Mouse (Mus musculus) heart, postnatal 0 days (tissue): ENCODE measurements at regions not wholly inside any gene's neighbourhood (a gene's known extent, or its start where the extent isn't known, plus 50 kb on each side); places are given as distances from the start of the nearest gene placed in this dataset.

Source experiments
- ATAC-seq: fragments of 200-750 bp; cut with Nextera tagmentation; 2 replicates; pipeline ENCODE4 v1.8.0; 2017; ENCODE audit warnings: low read depth, moderate number of reproducible peaks, moderate library complexity; ENCODE audit not compliant: insufficient read depth
- DNase-seq: peaks from one replicate; pipeline ENCODE4 v3.0.0-alpha.2; 2016; ENCODE audit warnings: low spot score
- H3K27ac ChIP-seq: fragments of 300-500 bp; sonication (generic); 2 replicates; pipeline ENCODE4 v1.5.1; 2014; ENCODE audit warnings: low read depth, mild to moderate bottlenecking
- H3K27me3 ChIP-seq: fragments of 300-500 bp; sonication (generic); 2 replicates; pipeline ENCODE4 v1.6.1; 2014; ENCODE audit warnings: low read length, mixed read lengths; ENCODE audit not compliant: control insufficient read depth, insufficient read depth
- H3K36me3 ChIP-seq: fragments of 300-500 bp; sonication (generic); replicated peaks from 2 replicates; pipeline ENCODE4 v1.6.1; 2014; ENCODE audit warnings: low read length, mixed read lengths; ENCODE audit not compliant: control insufficient read depth, insufficient read depth
- H3K4me1 ChIP-seq: fragments of 300-500 bp; sonication (generic); 2 replicates; pipeline ENCODE4 v1.6.1; 2014; ENCODE audit warnings: antibody characterized with exemption; ENCODE audit not compliant: control insufficient read depth, insufficient read depth
- H3K4me2 ChIP-seq: fragments of 300-500 bp; sonication (generic); 2 replicates; pipeline ENCODE4 v1.6.1; 2014; ENCODE audit warnings: low read depth, mild to moderate bottlenecking, low read length, moderate library complexity
- H3K4me3 ChIP-seq: fragments of 300-500 bp; sonication (generic); 2 replicates; pipeline ENCODE4 v1.5.1; 2014; ENCODE audit warnings: low read depth, low read length
- H3K9ac ChIP-seq: fragments of 300-500 bp; sonication (generic); replicated peaks from 2 replicates; pipeline ENCODE4 v1.6.1; 2014; ENCODE audit warnings: low read depth, low read length, mixed read lengths
- H3K9me3 ChIP-seq: fragments of 300-500 bp; sonication (generic); replicated peaks from 2 replicates; pipeline ENCODE4 v1.6.1; 2016; ENCODE audit warnings: low read length; ENCODE audit not compliant: control insufficient read depth
- CTCF ChIP-seq: IDR thresholded peaks from 2 replicates; pipeline ENCODE4 v1.5.1; 2016; ENCODE audit warnings: antibody characterized with exemption, control low read depth, low read depth
- EP300 ChIP-seq: IDR thresholded peaks from 2 replicates; pipeline ENCODE4 v1.6.1; 2016; ENCODE audit warnings: antibody characterized with exemption, low read depth
- WGBS: fragments of 180-500 bp; shearing (Covaris S2); extraction: QIAGEN DNeasy Blood & Tissue Kit; methylation state at CpG from one replicate; pipeline ENCODE4 v1.1.7; 2014; 5-methylcytosine and 5-hydroxymethylcytosine counted together

DNA sequence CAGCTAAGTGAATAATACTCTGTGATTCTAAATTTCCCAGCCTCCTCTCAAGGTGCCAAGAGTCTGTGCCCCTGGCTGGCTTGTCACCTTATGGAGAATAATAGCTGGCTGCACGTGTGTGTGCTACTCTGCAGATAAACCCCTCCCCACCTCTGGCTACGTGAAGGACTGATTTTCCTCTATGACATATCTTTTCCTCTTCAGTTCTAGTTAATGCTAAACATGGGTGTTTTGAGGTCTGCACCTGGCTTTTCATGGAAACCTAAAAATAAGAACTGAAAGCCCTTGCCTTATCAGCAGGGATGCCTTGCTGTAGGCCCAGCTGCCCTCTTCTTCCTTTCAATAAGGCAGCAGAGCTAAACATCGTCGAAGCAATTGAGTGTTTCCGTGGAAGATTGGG, 321.5 kb downstream of the Gadd45g start:
- H3K27ac ChIP-seq: no peak overlapping the region
- H3K36me3 ChIP-seq: no peaks in the 10 kb centered on the region
- no peak for DNase-seq
- H3K4me1 ChIP-seq: no peaks in the 10 kb centered on the region
- no peaks in the 10 kb centered on the region for H3K9me3 ChIP-seq
- no peak overlapping the region for H3K9ac ChIP-seq
- WGBS: 42% methylated on average over 5 of the region's 5 CpGs
- TF ChIP-seq CTCF (no peak), EP300 (no peak)
- H3K4me3 ChIP-seq: no peak overlapping the region
- no peak overlapping the region for H3K4me2 ChIP-seq
- ATAC-seq: no peak
- no peaks in the 10 kb centered on the region for H3K27me3 ChIP-seq

DNA sequence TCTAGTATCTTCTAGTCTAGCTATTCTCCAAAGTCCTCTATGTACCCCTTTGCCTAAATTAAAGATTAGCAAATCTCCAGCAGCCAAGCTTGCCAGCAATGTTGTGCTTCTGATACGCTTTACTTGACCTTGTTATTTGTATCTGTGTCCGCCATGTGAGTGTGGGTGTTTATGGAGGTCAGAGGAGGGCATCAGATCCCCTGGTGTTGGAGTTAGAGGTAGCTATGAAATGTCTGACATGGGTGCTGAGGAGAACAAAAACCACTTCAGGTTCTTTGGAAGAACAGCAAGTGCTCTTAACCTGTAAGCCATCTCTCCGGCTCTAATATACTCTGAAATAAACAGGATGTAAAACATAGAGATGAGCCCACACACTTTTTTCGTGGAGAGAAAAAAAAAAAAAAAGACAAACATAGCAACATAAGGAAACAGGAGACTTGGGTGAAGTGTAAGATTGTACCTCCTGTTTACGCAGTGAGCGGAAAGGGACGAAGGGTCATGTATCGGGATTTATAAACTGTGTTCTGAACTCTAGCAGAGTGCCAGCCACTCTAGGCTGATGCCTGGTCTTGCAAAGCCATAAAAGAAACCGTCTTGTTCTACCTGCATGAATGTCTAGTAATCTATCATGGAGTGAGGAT, 326.3 kb downstream of the Gadd45g start:
- WGBS: 80% methylated on average over 9 of the region's 9 CpGs
- ATAC-seq: no peak
- no peaks in the 10 kb centered on the region for H3K36me3 ChIP-seq
- H3K9ac ChIP-seq: no peak overlapping the region
- DNase-seq: no peak
- H3K4me3 ChIP-seq: no peak overlapping the region
- H3K9me3 ChIP-seq: no peaks in the 10 kb centered on the region
- H3K27me3 ChIP-seq: no peaks in the 10 kb centered on the region
- no peak overlapping the region for H3K27ac ChIP-seq
- H3K4me2 ChIP-seq: no peak overlapping the region
- TF ChIP-seq CTCF (no peak), EP300 (no peak)
- H3K4me1 ChIP-seq: no peaks in the 10 kb centered on the region

DNA sequence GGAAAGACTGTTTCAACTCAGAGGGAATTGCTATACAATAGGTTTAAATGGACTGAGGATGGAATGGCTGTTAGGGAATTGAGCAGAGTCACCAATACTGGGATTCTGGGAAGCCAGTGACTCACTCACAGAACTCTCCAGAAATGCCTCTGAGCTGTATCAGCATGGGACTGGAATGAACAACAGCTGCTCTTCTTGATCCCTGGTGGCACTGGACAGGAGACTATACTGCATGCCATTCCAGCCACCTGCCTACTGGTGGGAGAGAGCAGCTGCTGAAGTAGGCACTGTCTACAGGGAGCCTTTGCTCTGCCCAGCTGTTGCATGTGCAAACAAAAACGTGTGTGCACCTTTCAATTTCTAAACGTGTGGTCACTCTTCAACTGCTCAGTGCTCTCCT, 329.2 kb downstream of the Gadd45g start:
- no peak for TF ChIP-seq CTCF
- TF ChIP-seq EP300: no peak
- Histone ChIP-seq H3K4me3 (no peak overlapping the region), H3K36me3 (no peaks in the 10 kb centered on the region), H3K27ac (no peak overlapping the region), H3K4me2 (no peak overlapping the region), H3K4me1 (no peaks in the 10 kb centered on the region), H3K27me3 (no peaks in the 10 kb centered on the region), H3K9ac (no peak overlapping the region), H3K9me3 (no peaks in the 10 kb centered on the region)
- 43% methylated on average over 2 of the region's 2 CpGs for WGBS
- DNase-seq (no peak), ATAC-seq (no peak)

DNA sequence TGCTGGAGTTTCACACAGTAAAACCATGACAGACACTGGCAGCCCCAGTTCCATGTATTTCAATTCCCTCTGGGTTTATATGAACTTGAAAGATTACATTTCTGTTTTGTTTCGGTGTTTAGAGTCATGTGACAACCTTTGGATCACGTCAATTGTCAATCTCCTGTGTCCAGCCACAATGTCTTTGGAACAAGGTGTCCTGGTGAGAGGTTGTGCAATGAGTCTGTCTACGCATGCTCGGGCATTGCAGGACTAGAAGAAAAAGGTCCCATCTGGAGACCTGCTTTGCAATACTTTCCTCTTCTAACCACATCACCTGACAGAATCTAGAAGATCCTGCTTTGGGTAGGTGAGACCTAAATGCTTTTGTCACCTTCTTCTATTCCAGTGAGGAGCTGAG, 333.5 kb downstream of the Gadd45g start:
- Histone ChIP-seq H3K36me3 (no peaks in the 10 kb centered on the region), H3K4me3 (no peak overlapping the region), H3K27ac (no peak overlapping the region), H3K27me3 (no peaks in the 10 kb centered on the region), H3K4me1 (no peaks in the 10 kb centered on the region), H3K4me2 (no peak overlapping the region), H3K9me3 (no peaks in the 10 kb centered on the region), H3K9ac (no peak overlapping the region)
- no peak for TF ChIP-seq EP300
- TF ChIP-seq CTCF: no peak
- ATAC-seq (no peak), DNase-seq (no peak)
- whole genome bisulfite sequencing: 76% methylated on average over 4 of the region's 4 CpGs

DNA sequence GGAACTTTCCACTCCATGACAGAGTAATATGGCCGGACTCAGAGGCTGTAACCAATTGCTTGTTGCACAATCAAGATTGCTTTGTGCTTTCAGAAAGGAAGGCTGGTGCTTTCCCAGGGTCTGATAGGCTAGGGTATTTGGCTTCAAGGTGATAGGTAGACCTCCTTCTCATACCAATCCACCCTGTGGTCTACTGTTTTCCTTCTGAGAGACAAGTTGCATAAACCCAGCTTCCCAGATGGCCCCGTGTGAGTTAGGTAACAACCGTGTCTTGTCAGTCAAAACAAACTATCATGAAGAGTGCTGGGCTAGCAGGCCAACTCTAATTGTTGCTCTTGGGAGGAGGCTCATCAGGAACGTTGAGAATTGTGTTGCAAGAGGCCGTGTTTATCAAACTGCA, 337.2 kb downstream of the Gadd45g start:
- H3K36me3 ChIP-seq: no peaks in the 10 kb centered on the region
- H3K9ac ChIP-seq: no peak overlapping the region
- DNase-seq (no peak), ATAC-seq (no peak)
- no peak overlapping the region for H3K27ac ChIP-seq
- H3K4me3 ChIP-seq: no peak overlapping the region
- TF ChIP-seq CTCF: no peak
- 68% methylated on average over 5 of the region's 5 CpGs for WGBS
- no peaks in the 10 kb centered on the region for H3K9me3 ChIP-seq
- H3K4me2 ChIP-seq: no peak overlapping the region
- no peaks in the 10 kb centered on the region for H3K27me3 ChIP-seq
- H3K4me1 ChIP-seq: no peaks in the 10 kb centered on the region

DNA sequence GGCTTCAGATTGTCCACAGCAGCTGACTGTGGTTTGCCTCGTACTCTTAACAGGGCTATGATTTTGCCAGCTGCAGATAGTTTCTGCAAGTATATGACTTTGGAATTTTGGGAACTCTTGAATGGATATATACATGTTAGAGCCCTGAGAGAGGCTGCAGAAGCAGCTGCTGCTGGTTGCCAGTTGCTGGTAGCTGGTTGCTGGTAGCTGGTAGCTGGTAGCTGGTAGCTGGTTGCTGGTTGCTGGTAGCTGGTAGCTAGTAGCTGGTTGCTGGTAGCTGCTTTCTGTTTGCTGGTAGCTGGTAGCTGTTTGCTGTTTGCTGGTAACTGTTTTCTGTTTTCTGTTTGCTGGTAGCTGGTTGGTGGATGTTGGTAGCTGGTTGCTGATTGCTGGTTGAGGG, 339.1 kb downstream of the Gadd45g start:
- no peaks in the 10 kb centered on the region for H3K27me3 ChIP-seq
- H3K4me2 ChIP-seq: no peak overlapping the region
- peaks cover 12% of the 10 kb centered on the region; the same call in 1 of the 2 replicates for H3K4me1 ChIP-seq
- no peak overlapping the region for H3K27ac ChIP-seq
- no peak overlapping the region for H3K4me3 ChIP-seq
- 59% methylated on average over 1 of the region's 1 CpGs for WGBS
- no peak for ATAC-seq
- H3K9ac ChIP-seq: no peak overlapping the region
- no peaks in the 10 kb centered on the region for H3K9me3 ChIP-seq
- TF ChIP-seq EP300 (no peak), CTCF (no peak)
- DNase-seq: no peak
- H3K36me3 ChIP-seq: no peaks in the 10 kb centered on the region
